Mouse (Mus musculus) CH12.LX (cell line): ENCODE data around the gene Cage1.

Experiments
- CTCF ChIP-seq, 2 experiments: IDR thresholded peaks in 1 of 2; conservative IDR thresholded peaks in 1 of 2; 2 replicates each; pipeline ENCODE4 v1.5.1; 2011 to 2012; ENCODE audit warnings: low read depth in 2 of 2, low read length in 2 of 2, improper control_type of control experiment in 1 of 2, inconsistent platforms in 1 of 2, mild to moderate bottlenecking in 1 of 2, moderate library complexity in 1 of 2
- MAFK ChIP-seq: IDR thresholded peaks from 2 replicates; pipeline ENCODE4 v1.6.1; 2011; ENCODE audit warnings: low read length, improper control_type of control experiment; ENCODE audit not compliant: insufficient replicate concordance
- MAZ ChIP-seq: IDR thresholded peaks from 2 replicates; pipeline ENCODE4 v1.6.1; 2012; ENCODE audit warnings: low read depth, mild to moderate bottlenecking, inconsistent platforms, low read length, improper control_type of control experiment, moderate library complexity
- UBTF ChIP-seq: IDR thresholded peaks from 2 replicates; pipeline ENCODE4 v1.6.1; 2012; ENCODE audit warnings: low read depth, mild to moderate bottlenecking, inconsistent platforms, low read length, improper control_type of control experiment, moderate library complexity
- ZMIZ1 ChIP-seq: IDR thresholded peaks from 2 replicates; pipeline ENCODE4 v1.6.1; 2012; ENCODE audit warnings: low read depth, mild to moderate bottlenecking, inconsistent platforms, low read length, improper control_type of control experiment

DNA sequence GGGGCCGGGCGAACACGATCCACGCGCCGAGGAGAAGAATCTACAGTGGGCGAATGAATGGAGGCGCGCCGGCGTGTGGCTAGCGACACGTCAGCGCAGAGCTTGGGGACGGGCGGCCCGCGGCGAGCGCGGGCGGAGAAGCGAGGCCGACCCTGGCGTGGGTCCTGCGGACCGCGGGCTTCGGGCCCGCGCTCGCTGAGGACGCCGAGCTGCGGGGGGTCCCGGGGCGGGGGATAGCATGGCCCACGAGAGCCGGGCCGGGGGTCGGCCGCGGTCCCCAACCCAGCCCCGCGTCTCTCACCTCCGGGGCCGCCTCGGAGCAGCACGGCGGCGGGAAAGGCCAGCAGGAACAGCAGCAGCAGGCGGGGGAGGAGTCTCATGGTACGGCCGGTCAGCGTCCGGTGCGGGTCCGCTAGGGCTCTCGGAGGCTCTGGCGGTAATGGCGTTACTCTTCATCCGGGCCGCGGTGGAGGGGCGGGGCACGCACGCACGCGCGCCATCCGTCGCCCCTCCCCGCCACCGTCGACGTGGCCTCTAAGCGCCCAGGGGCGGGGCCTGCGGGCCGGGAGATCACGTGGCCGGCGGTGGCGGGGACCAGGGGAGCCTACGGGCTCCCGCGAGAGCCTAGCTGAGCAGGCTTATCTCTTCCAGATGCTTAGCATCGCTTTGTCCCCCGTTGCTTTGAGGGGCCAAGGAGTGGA, 43.0 kb downstream of the Cage1 start, which contains the start of gene Ssr1:
- TF ChIP-seq CTCF (conservative IDR thresholded peaks at IDR 0.05 in 1 of 2, IDR thresholded peaks at IDR 0.05 in 1 of 2; ENCODE audit: low read depth in 2 of 2, low read length in 2 of 2) (no peak), MAZ (no peak), ZMIZ1 (peak; percentile 56; the same call in 1 of the 2 replicates), UBTF (peak; percentile 71; the same call in 1 of the 2 replicates), MAFK (no peak)
